Mouse (Mus musculus): ENCODE measurements around the gene Masp1.

DNA sequence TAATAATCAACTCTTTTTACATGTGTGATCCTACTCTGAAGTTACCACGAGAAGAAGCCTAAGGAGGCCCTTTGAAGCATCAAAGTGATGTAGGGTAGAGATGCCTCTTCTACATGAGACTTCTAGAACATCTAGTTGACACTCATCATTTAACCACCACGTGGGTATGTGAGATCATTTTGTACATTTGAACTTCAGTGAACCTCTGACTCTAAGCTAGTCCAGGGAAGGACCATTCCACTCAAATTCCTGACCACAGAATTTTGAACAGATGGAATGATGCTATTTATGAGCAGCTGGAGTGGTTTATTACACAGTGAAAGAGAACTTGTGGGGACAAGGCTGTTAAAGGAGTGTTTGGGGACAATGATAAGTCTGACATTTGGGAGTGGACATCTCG is 18.1 kb downstream of the Masp1 start:
- TF ChIP-seq CTCF (IDR thresholded peaks at IDR 0.05; ENCODE audit: extremely low read depth, insufficient read depth, low read length) (no peak), POLR2A (IDR thresholded peaks at IDR 0.05; ENCODE audit: extremely low read depth, insufficient read depth, low read length) (no peak)
